In the genomic region with DNA sequence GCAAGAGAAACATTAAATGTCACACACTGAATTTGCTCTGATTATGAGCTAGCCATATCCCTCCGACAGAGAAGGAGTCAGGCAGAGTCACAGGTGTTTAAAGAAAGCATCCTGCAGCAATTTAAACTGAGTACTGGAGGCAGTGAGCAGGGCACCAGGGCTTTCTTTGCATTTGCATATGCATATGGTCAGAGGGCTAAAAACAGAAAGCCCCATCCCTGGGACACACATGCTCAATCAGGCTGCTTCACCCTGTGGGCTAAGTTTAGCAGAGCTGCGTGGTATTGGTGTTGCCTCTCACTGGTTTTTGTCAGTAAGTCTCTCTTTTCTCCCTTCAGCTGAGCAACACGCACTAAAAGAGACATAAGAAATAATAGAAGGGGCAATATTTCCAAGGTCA, we compare ENCODE assay signal across 23 mouse cellular contexts.
DNase-seq lines count a peak whose midpoint lies in the region; ATAC-seq and TF ChIP-seq lines count a peak whose summit lies in the region.
"Had no signal": no experiment of that assay in that cellular context is flagged by ENCODE, and none has a peak within 500 bp of the region (broad histone marks: within the 10 kb centered on the region; RNA-seq: fewer than 3 reads in every experiment).

No protein-coding gene starts in this region.

- peak overlapping the region; percentile 84 for H3K27ac ChIP-seq in layer of hippocampus, adult 2 months
- H3K27ac ChIP-seq in liver, embryonic 11.5 days (ENCODE audit: low read depth, low read length) = no peak overlapping the region
- H3K27ac ChIP-seq: embryonic facial prominence, embryonic 10.5 days; forebrain, embryonic 13.5 days; gastrocnemius, adult 2 months; heart, adult 2 months; hindbrain, embryonic 10.5 days; limb, embryonic 10.5 days; liver, embryonic 12.5 days had no signal

- no peaks in the 10 kb centered on the region for H3K4me1 ChIP-seq in liver, embryonic 11.5 days (replicated peaks; ENCODE audit: control insufficient read depth, insufficient read depth, low read length)
- H3K4me1 ChIP-seq: forebrain, embryonic 13.5 days; liver, embryonic 12.5 days had no signal

- no peak for TF ChIP-seq CTCF in layer of hippocampus, adult 2 months (conservative IDR thresholded peaks at IDR 0.05)

- H3K4me3 ChIP-seq in layer of hippocampus, adult 2 months = no peak overlapping the region
- no peak overlapping the region for H3K4me3 ChIP-seq in liver, embryonic 11.5 days (ENCODE audit: low read depth, low read length)
- H3K4me3 ChIP-seq: embryonic facial prominence, embryonic 10.5 days; forebrain, embryonic 13.5 days; gastrocnemius, adult 2 months; heart, adult 2 months; hindbrain, embryonic 10.5 days; limb, embryonic 10.5 days; liver, embryonic 12.5 days had no signal

- no peak for ATAC-seq in liver, embryonic 11.5 days (replicated peaks; ENCODE audit: low FRiP score)
- ATAC-seq: activated CD4-positive, CD25-positive, alpha-beta regulatory T cell, adult 4 months; forebrain, embryonic 13.5 days; liver, embryonic 12.5 days; Patski had no signal

- peaks cover 9% of the 10 kb centered on the region; the same call in 1 of the 2 replicates for H3K27me3 ChIP-seq in liver, embryonic 11.5 days (replicated peaks; ENCODE audit: control insufficient read depth, insufficient read depth, low read length)

- H3K9me3 ChIP-seq in liver, embryonic 11.5 days (ENCODE audit: control insufficient read depth, low read length) = no peaks in the 10 kb centered on the region
- H3K9me3 ChIP-seq: embryonic facial prominence, embryonic 10.5 days; forebrain, embryonic 13.5 days; hindbrain, embryonic 10.5 days; limb, embryonic 10.5 days; liver, embryonic 12.5 days had no signal

- no peaks in the 10 kb centered on the region for H3K36me3 ChIP-seq in liver, embryonic 11.5 days (ENCODE audit: control insufficient read depth, insufficient read depth, low read length)
- H3K36me3 ChIP-seq: embryonic facial prominence, embryonic 10.5 days; hindbrain, embryonic 10.5 days; limb, embryonic 10.5 days; liver, embryonic 12.5 days had no signal

- H3K9ac ChIP-seq in liver, embryonic 11.5 days (ENCODE audit: low read depth, low read length) = no peak overlapping the region
- H3K9ac ChIP-seq: forebrain, embryonic 13.5 days; liver, embryonic 12.5 days; lung, embryonic 14.5 days had no signal

- no peak overlapping the region for H3K4me2 ChIP-seq in liver, embryonic 11.5 days
- H3K4me2 ChIP-seq: forebrain, embryonic 13.5 days; liver, embryonic 12.5 days; lung, embryonic 14.5 days; midbrain, embryonic 11.5 days had no signal

- DNase-seq in layer of hippocampus, adult 2 months (ENCODE audit: low spot score in 2 of 2) = no peak
- DNase-seq in layer of hippocampus, postnatal 25 days (ENCODE audit: extremely low spot score in 1 of 2, low spot score in 1 of 2) = no peak
- DNase-seq in right cerebral cortex, postnatal 14 days = peak; percentile 6
- no peak for DNase-seq in right cerebral cortex, postnatal 36 days (ENCODE audit: low spot score in 2 of 2)
- peak; percentile 28 to 43 for DNase-seq in cerebellum, postnatal 10 days
- no peak for DNase-seq in liver, embryonic 11.5 days (ENCODE audit: low spot score)
- DNase-seq in spleen, postnatal 10 days (ENCODE audit: low spot score in 2 of 2) = no peak
- DNase-seq: adrenal gland, postnatal 36 days; gastrocnemius, adult 2 months; heart, adult 2 months; kidney, adult 2 months; kidney, postnatal 25 days; lung, embryonic 14.5 days; lung, postnatal 4 days; thymus, adult 18-20 months had no signal

- WGBS in liver, embryonic 11.5 days = 52% methylated on average over 3 of the region's 3 CpGs

Comparison
In these comparisons a context has a peak if more than half of its experiments do, and no peak if none do; other contexts are left out.
1. DNase-seq: peak in right cerebral cortex, postnatal 14 days (single experiment) and cerebellum, postnatal 10 days (2 of 2); none in layer of hippocampus, adult 2 months (0 of 2), layer of hippocampus, postnatal 25 days (0 of 2), right cerebral cortex, postnatal 36 days (0 of 2), liver, embryonic 11.5 days (single experiment) and spleen, postnatal 10 days (0 of 2).